Mouse (Mus musculus) MEL (cell line): ENCODE measurements around the gene C8b.

Source experiments
- CHD2 ChIP-seq: IDR thresholded peaks from 2 replicates; pipeline ENCODE4 v1.6.1; 2011; ENCODE audit warnings: low read length, improper control_type of control experiment
- CTCF ChIP-seq, 3 experiments: IDR thresholded peaks in 2 of 3; conservative IDR thresholded peaks in 1 of 3; 2 replicates each; pipeline ENCODE4 v1.5.1; 2011 to 2012; ENCODE audit warnings: low read length in 3 of 3, low read depth in 2 of 3, mild to moderate bottlenecking in 2 of 3, improper control_type of control experiment in 1 of 3, inconsistent platforms in 1 of 3, mixed read lengths in 1 of 3, moderate library complexity in 1 of 3; ENCODE audit not compliant: control insufficient read depth in 1 of 3, insufficient read depth in 1 of 3, poor library complexity in 1 of 3, severe bottlenecking in 1 of 3
- E2F4 ChIP-seq: IDR thresholded peaks from 2 replicates; pipeline ENCODE4 v1.6.1; 2011; ENCODE audit warnings: low read depth, low read length, improper control_type of control experiment, borderline replicate concordance
- GATA1 ChIP-seq: IDR thresholded peaks from 2 replicates; pipeline ENCODE4 v1.6.1; 2011; ENCODE audit warnings: low read depth, low read length, improper control_type of control experiment
- MAX ChIP-seq: IDR thresholded peaks from 2 replicates; pipeline ENCODE4 v1.6.1; 2011; ENCODE audit warnings: low read length, improper control_type of control experiment
- MEF2A ChIP-seq: IDR thresholded peaks from 2 replicates; pipeline ENCODE4 v1.6.1; 2014; ENCODE audit warnings: low read depth, mild to moderate bottlenecking, inconsistent platforms, low read length, improper control_type of control experiment; ENCODE audit not compliant: poor library complexity, insufficient replicate concordance, severe bottlenecking; ENCODE audit errors: extremely low read depth
- MXI1 ChIP-seq: IDR thresholded peaks from 2 replicates; pipeline ENCODE4 v1.6.1; 2011; ENCODE audit warnings: mild to moderate bottlenecking, low read depth, low read length, improper control_type of control experiment
- NRF1 ChIP-seq: IDR thresholded peaks from 2 replicates; pipeline ENCODE4 v1.6.1; 2014; ENCODE audit warnings: low read depth, mild to moderate bottlenecking, inconsistent platforms, low read length, improper control_type of control experiment, moderate library complexity; ENCODE audit not compliant: poor library complexity, insufficient read depth, severe bottlenecking
- POLR2A ChIP-seq, 2 experiments: IDR thresholded peaks; 2 replicates each; pipeline ENCODE4 v1.6.1; 2011 to 2012; ENCODE audit warnings: low read length in 2 of 2, mild to moderate bottlenecking in 2 of 2, control low read depth in 1 of 2, improper control_type of control experiment in 1 of 2, low read depth in 1 of 2, moderate library complexity in 1 of 2; ENCODE audit not compliant: control insufficient read depth in 1 of 2, insufficient read depth in 1 of 2, poor library complexity in 1 of 2
- POLR2AphosphoS5 ChIP-seq: IDR thresholded peaks from 2 replicates; pipeline ENCODE4 v1.6.1; 2012; ENCODE audit warnings: low read depth, borderline replicate concordance, mild to moderate bottlenecking, inconsistent platforms, low read length, moderate library complexity, mixed read lengths
- TBP ChIP-seq: IDR thresholded peaks from 2 replicates; pipeline ENCODE4 v1.8.0; 2011; ENCODE audit warnings: low read depth, low read length, improper control_type of control experiment
- ZNF384 ChIP-seq: IDR thresholded peaks from 2 replicates; pipeline ENCODE4 v1.6.1; 2012; ENCODE audit warnings: low read depth, mild to moderate bottlenecking, inconsistent platforms, low read length, improper control_type of control experiment

- no peak for TF ChIP-seq MXI1
- no peak for TF ChIP-seq POLR2AphosphoS5
- TF ChIP-seq CTCF (IDR thresholded peaks at IDR 0.05 in 2 of 3, conservative IDR thresholded peaks at IDR 0.05 in 1 of 3; ENCODE audit: control insufficient read depth in 1 of 3, insufficient read depth in 1 of 3, low read depth in 2 of 3, low read length in 3 of 3, poor library complexity in 1 of 3, severe bottlenecking in 1 of 3), result no peak
- no peak for TF ChIP-seq POLR2A (IDR thresholded peaks at IDR 0.05; ENCODE audit: control insufficient read depth in 1 of 2, insufficient read depth in 1 of 2, low read depth in 1 of 2, low read length in 2 of 2, poor library complexity in 1 of 2)
- no peak for TF ChIP-seq MEF2A
- no peak for TF ChIP-seq TBP
- no peak for TF ChIP-seq GATA1
- no peak for TF ChIP-seq MAX
- no peak for TF ChIP-seq CHD2
- TF ChIP-seq NRF1, result no peak
- TF ChIP-seq ZNF384, result no peak
- TF ChIP-seq E2F4, result no peak
Measured at GRCm38 (mm10) chr4:104801625-104802024, 35.5 kb downstream of the C8b start.
